Mouse (Mus musculus): ENCODE results near the gene Flot1.

DNA sequence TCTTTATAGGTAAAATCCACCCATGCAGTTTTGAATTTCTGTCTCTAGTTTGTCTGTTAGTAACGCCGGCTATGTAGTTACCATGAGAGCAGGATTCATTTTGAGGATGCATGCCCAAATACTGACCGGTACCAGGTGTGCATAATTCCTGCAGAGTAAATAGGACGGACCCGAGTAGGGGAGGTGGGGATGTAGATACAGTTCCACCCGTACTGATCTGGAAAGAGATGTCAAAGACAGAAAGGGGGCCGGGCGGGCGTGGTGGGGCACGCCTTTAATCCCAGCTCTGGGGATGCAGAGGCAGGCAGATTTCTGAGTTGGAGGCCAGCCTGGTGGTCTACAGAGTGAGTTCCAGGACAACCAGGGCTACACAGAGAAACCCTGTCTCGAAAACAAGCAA is 19.0 kb downstream of the Flot1 start:
- peak; percentile 4 for TF ChIP-seq EP300 (optimal IDR thresholded peaks at IDR 0.05)
- no peak for TF ChIP-seq CTCF (IDR thresholded peaks at IDR 0.05; ENCODE audit: low read depth)

Data from stomach, postnatal 0 days (tissue).